Mouse (Mus musculus): Measurements from ENCODE around the gene Slx1b. TPM values are rescaled to one million over a fixed set of nuclear protein-coding genes. Genes with fewer than 3 reads are reported as not detected.

The Slx1b gene
- total RNA-seq, 1 experiment = 22.3 TPM

- no peak overlapping the region for H3K4me3 ChIP-seq (ENCODE audit: insufficient read depth in 1 of 2, low read depth in 1 of 2, low read length in 2 of 2, poor library complexity in 1 of 2, severe bottlenecking in 1 of 2)
- TF ChIP-seq MAFK (IDR thresholded peaks at IDR 0.05; ENCODE audit: insufficient read depth, low read depth, low read length) (peak; percentile 85), ZNF384 (IDR thresholded peaks at IDR 0.05; ENCODE audit: low read depth, low read length) (no peak)
- no peak overlapping the region for H3K27ac ChIP-seq (ENCODE audit: insufficient read depth, low read depth, low read length, poor library complexity, severe bottlenecking)
- DNase-seq (ENCODE audit: low read depth, low spot score) = no peak
- in situ Hi-C loops (cut with MboI; ENCODE audit: low sequenced_read_pairs in 2 of 2, unreplicated experiment in 2 of 2) = no loop called here
- H3K9me3 ChIP-seq (ENCODE audit: control insufficient read depth, insufficient read depth, low read depth, low read length) = no peaks in the 10 kb centered on the region
- H3K9ac ChIP-seq (ENCODE audit: insufficient read depth, low read depth, low read length, poor library complexity, severe bottlenecking) = no peak overlapping the region
- H3K4me1 ChIP-seq (ENCODE audit: control insufficient read depth in 2 of 2, insufficient read depth in 2 of 2, low read length in 2 of 2, poor library complexity in 1 of 2) = no peaks in the 10 kb centered on the region
- H3K36me3 ChIP-seq (ENCODE audit: control insufficient read depth, insufficient read depth, low read length, poor library complexity, severe bottlenecking) = no peaks in the 10 kb centered on the region
These were observed 41.6 kb downstream of the Slx1b start for GRCm38 (mm10) chr7:126653991-126654390.

- no peak for DNase-seq (ENCODE audit: low read depth, low spot score)
- TF ChIP-seq MAFK (IDR thresholded peaks at IDR 0.05; ENCODE audit: insufficient read depth, low read depth, low read length) (no peak), ZNF384 (IDR thresholded peaks at IDR 0.05; ENCODE audit: low read depth, low read length) (no peak), CHD2 (IDR thresholded peaks at IDR 0.05; ENCODE audit: low read depth, low read length) (no peak), HCFC1 (IDR thresholded peaks at IDR 0.05; ENCODE audit: borderline replicate concordance, insufficient read depth, low read length) (no peak), ZC3H11A (IDR thresholded peaks at IDR 0.05; ENCODE audit: borderline replicate concordance, low read depth, low read length) (no peak)
- no peak overlapping the region for H3K9ac ChIP-seq (ENCODE audit: insufficient read depth, low read depth, low read length, poor library complexity, severe bottlenecking)
- H3K4me3 ChIP-seq (ENCODE audit: insufficient read depth in 1 of 2, low read depth in 1 of 2, low read length in 2 of 2, poor library complexity in 1 of 2, severe bottlenecking in 1 of 2) = no peak overlapping the region
- no peaks in the 10 kb centered on the region for H3K9me3 ChIP-seq (ENCODE audit: control insufficient read depth, insufficient read depth, low read depth, low read length)
- H3K4me1 ChIP-seq (ENCODE audit: control insufficient read depth in 2 of 2, insufficient read depth in 2 of 2, low read length in 2 of 2, poor library complexity in 1 of 2) = peaks cover 0 to 3% of the 10 kb centered on the region in 2 experiments; a peak in 2 of 4 replicates
- in situ Hi-C loops (cut with MboI; ENCODE audit: low sequenced_read_pairs in 2 of 2, unreplicated experiment in 2 of 2) = no loop called here
- no peaks in the 10 kb centered on the region for H3K36me3 ChIP-seq (ENCODE audit: control insufficient read depth, insufficient read depth, low read length, poor library complexity, severe bottlenecking)
- no peak overlapping the region for H3K27ac ChIP-seq (ENCODE audit: insufficient read depth, low read depth, low read length, poor library complexity, severe bottlenecking)
These were observed 44.7 kb downstream of the Slx1b start for GRCm38 (mm10) chr7:126650852-126651251.

- TF ChIP-seq ZNF384 (IDR thresholded peaks at IDR 0.05; ENCODE audit: low read depth, low read length) = no peak
- peak; percentile 96 for TF ChIP-seq HCFC1 (IDR thresholded peaks at IDR 0.05; ENCODE audit: borderline replicate concordance, insufficient read depth, low read length)
- Histone ChIP-seq H3K4me1 (ENCODE audit: control insufficient read depth in 2 of 2, insufficient read depth in 2 of 2, low read length in 2 of 2, poor library complexity in 1 of 2) (peaks cover 2 to 11% of the 10 kb centered on the region in 2 experiments; a peak in 2 of 4 replicates), H3K4me3 (ENCODE audit: insufficient read depth in 1 of 2, low read depth in 1 of 2, low read length in 2 of 2, poor library complexity in 1 of 2, severe bottlenecking in 1 of 2) (peak within 1 kb of the TSS; percentile 84 to 96), H3K9ac (ENCODE audit: insufficient read depth, low read depth, low read length, poor library complexity, severe bottlenecking) (peak within 1 kb of the TSS; percentile 99), H3K9me3 (ENCODE audit: control insufficient read depth, insufficient read depth, low read depth, low read length) (no peaks in the 10 kb centered on the region), H3K36me3 (ENCODE audit: control insufficient read depth, insufficient read depth, low read length, poor library complexity, severe bottlenecking) (no peaks in the 10 kb centered on the region), H3K27ac (ENCODE audit: insufficient read depth, low read depth, low read length, poor library complexity, severe bottlenecking) (peak within 1 kb of the TSS; percentile 95)
- DNase-seq (ENCODE audit: low read depth, low spot score) = peak; percentile 82
- in situ Hi-C loops (cut with MboI; ENCODE audit: low sequenced_read_pairs in 2 of 2, unreplicated experiment in 2 of 2) = no loop called here
These were observed 46.1 kb downstream of the Slx1b start, which contains the start of gene Sgf29 for GRCm38 (mm10) chr7:126649231-126650051. Sgf29 (plus strand) TSS chr7:126649309.

GRCm38 (mm10) chr7:126648486-126648885 is 47.1 kb downstream of the Slx1b start:
- TF ChIP-seq HCFC1 (IDR thresholded peaks at IDR 0.05; ENCODE audit: borderline replicate concordance, insufficient read depth, low read length) = no peak
- TF ChIP-seq MAFK (IDR thresholded peaks at IDR 0.05; ENCODE audit: insufficient read depth, low read depth, low read length) = no peak
- no peak for TF ChIP-seq ZNF384 (IDR thresholded peaks at IDR 0.05; ENCODE audit: low read depth, low read length)
- TF ChIP-seq CHD2 (IDR thresholded peaks at IDR 0.05; ENCODE audit: low read depth, low read length) = no peak
- TF ChIP-seq ZC3H11A (IDR thresholded peaks at IDR 0.05; ENCODE audit: borderline replicate concordance, low read depth, low read length) = no peak
- H3K36me3 ChIP-seq (ENCODE audit: control insufficient read depth, insufficient read depth, low read length, poor library complexity, severe bottlenecking) = no peaks in the 10 kb centered on the region
- H3K9ac ChIP-seq (ENCODE audit: insufficient read depth, low read depth, low read length, poor library complexity, severe bottlenecking) = no peak overlapping the region
- no peak for DNase-seq (ENCODE audit: low read depth, low spot score)
- H3K4me3 ChIP-seq (ENCODE audit: insufficient read depth in 1 of 2, low read depth in 1 of 2, low read length in 2 of 2, poor library complexity in 1 of 2, severe bottlenecking in 1 of 2) = peak overlapping the region in 1 of 2 experiments; percentile 9; a peak in 1 of 4 replicates
- no peak overlapping the region for H3K27ac ChIP-seq (ENCODE audit: insufficient read depth, low read depth, low read length, poor library complexity, severe bottlenecking)
- H3K4me1 ChIP-seq (ENCODE audit: control insufficient read depth in 2 of 2, insufficient read depth in 2 of 2, low read length in 2 of 2, poor library complexity in 1 of 2) = peaks cover 2 to 15% of the 10 kb centered on the region in 2 experiments; a peak in 2 of 4 replicates
- in situ Hi-C loops (cut with MboI; ENCODE audit: low sequenced_read_pairs in 2 of 2, unreplicated experiment in 2 of 2) = no loop called here
- no peaks in the 10 kb centered on the region for H3K9me3 ChIP-seq (ENCODE audit: control insufficient read depth, insufficient read depth, low read depth, low read length)

Measured in ES-E14 (cell line).